Mouse (Mus musculus) ES-E14 (cell line): ENCODE measurements at regions not wholly inside any gene's neighbourhood (a gene's known extent, or its start where the extent isn't known, plus 50 kb on each side); places are given as distances from the start of the nearest gene placed in this dataset.

ENCODE experiments used
- CHD2 ChIP-seq: IDR thresholded peaks from 2 replicates; pipeline ENCODE4 v1.6.1; 2014; ENCODE audit warnings: mild to moderate bottlenecking, low read depth, low read length, inconsistent platforms
- HCFC1 ChIP-seq: IDR thresholded peaks from 2 replicates; pipeline ENCODE4 v1.6.1; 2012; ENCODE audit warnings: low read length, inconsistent platforms, borderline replicate concordance; ENCODE audit not compliant: insufficient read depth
- MAFK ChIP-seq: IDR thresholded peaks from 2 replicates; pipeline ENCODE4 v1.6.1; 2014; ENCODE audit warnings: mild to moderate bottlenecking, low read depth, low read length, inconsistent platforms; ENCODE audit not compliant: insufficient read depth
- ZC3H11A ChIP-seq: IDR thresholded peaks from 2 replicates; pipeline ENCODE4 v1.6.1; 2012; ENCODE audit warnings: low read depth, mild to moderate bottlenecking, inconsistent platforms, low read length, borderline replicate concordance
- ZNF384 ChIP-seq: IDR thresholded peaks from 2 replicates; pipeline ENCODE4 v1.6.1; 2012; ENCODE audit warnings: low read depth, low read length, inconsistent platforms

DNA sequence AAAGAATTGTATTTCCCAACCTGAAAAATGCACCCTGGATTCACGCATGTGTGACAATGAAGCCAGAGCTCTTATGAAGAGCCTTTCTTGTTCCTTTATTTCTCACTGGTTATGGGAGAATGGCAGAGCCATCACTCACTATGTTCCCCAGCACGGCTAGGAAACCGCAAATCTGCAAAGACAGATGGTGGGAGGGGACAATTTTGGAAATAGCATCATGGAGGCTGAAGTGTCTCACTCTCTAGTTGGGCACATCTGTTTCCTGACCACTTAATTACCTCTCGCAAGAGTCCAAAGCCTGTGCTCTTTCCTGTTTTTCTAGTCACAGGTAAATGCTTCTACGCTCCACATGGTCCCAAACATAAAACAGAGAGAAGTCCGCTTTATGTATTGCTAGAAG lies 245.6 kb downstream of the Hivep2 start:
- TF ChIP-seq CHD2 (no peak), MAFK (no peak), ZC3H11A (no peak), HCFC1 (no peak), ZNF384 (no peak)
